Mouse (Mus musculus): ENCODE data around the gene Wfdc13.

Gene Wfdc13

DNA sequence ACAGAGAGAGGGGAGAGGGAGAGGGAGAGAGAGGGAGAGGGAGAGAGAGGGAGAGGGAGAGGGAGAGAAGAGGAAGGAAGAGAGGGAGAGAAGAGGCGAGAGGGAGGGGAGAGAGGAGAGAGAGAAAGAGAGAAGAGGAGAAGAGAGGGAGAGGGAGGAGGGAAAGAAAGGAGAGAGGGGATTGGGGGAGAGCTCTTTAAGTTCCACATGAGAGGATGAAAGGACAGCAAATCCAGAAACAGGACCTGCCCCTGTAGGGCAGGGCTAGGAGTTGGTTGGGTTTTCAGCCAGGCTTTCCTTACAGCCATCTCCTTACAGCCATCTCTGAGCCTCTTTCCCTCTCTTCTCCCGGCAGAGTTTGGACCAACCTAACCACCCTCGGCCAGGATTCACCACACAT is at the start of gene Wfdc13:
Gene Wfdc13 (plus strand): TSS at position 301 of the 400 bp plus-strand sequence.
- DNase-seq = no peak

DNA sequence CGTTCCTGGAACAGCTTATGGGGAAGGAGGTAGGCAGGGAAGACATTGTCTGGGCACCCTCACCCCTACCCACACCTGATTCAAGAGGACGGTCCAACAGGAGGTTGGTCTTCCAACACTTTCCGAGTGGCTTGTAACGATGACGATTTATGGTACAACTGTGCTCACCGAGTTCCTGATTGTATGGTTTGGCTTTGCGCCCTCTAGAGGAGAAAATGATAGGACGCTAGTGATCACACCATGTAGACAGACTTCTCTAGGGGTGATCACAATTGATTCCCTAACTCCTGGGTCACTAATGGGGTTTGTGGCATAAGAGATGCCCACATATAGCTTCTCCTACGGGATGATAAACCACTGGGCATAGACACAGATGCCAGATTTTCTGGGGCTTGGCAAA is 49.6 kb upstream of the Wfdc13 start:
- no peak for DNase-seq

DNA sequence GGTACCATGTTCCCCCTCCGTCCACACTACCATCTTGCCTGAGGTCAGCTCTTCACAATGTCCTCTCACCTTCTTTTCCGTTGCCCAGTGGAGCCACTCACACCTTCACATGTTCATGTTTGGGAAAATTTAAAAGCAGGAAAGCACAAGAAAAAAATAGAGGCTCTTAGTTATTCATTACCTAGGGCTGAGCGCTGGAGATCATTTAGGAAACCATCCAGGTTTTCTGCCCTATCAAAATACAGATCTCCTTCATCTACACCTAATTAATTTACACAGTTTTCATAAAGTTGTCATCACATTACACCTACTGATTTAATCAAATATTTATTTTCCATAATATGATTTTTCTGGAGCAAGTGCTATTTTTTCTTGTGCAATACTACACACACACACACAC is 46.2 kb upstream of the Wfdc13 start, which contains the start of gene Wfdc16:
Gene Wfdc16 (minus strand): TSS at position 101 of the 400 bp plus-strand sequence.
- no peak for DNase-seq

DNA sequence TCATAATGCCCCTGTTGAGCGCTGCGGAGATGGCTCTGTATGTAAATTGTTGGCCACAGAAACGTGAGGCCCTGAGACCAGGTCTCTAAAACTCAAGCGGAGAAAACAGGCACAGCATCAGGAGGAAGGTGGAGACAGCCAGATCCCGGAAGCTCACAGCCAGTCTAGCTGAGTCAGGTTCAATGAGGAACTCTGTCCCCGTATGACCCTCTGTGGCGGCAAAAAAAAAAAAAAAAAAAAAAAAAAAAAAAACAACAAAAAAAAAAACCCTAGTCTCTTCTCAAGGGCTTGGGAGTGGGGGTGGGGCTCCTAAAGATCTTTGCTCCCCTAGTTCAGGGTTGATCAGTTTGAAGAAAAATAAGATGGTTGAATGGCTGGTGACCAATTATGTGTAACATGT is 43.8 kb upstream of the Wfdc13 start:
- no peak for DNase-seq

DNA sequence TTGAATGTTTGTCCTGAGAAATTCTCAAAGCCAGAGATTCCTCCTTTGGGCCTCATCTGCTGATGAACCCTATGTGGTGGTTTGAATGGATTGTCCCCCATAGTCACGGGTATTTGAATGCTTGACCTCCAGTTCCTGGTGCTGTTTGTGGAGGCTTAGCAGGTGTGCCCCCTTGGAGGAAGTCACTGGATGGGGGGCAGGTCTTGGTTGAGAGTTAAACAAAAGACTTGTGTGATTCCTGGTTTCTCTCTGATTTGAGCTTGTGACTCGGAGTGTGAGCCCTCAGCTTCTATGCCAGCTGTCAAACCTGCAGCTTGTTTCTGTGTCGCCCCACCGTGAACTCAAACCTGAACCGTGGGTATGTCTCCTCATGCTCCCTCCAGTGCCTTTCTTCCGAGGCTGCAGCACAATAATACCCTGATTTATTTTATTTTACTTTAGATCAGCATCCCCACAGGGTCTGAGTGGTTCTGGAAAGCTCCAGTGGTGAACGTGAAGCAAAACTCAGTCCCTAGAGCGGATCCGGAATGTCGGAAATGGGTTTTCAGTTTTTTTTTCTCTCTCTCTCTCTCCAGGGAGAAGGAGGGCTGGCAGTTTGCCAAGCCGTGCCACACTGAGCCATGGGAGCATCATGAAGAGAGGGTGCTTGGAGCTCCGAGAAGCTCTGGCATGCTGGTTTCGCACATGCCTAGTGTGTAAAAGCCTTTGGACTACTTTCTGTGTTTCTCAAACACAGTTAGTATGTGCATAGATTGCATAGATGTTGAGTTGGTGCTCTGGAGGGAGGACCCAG is 42.8 kb upstream of the Wfdc13 start:
- DNase-seq = peak; percentile 17 to 25

DNA sequence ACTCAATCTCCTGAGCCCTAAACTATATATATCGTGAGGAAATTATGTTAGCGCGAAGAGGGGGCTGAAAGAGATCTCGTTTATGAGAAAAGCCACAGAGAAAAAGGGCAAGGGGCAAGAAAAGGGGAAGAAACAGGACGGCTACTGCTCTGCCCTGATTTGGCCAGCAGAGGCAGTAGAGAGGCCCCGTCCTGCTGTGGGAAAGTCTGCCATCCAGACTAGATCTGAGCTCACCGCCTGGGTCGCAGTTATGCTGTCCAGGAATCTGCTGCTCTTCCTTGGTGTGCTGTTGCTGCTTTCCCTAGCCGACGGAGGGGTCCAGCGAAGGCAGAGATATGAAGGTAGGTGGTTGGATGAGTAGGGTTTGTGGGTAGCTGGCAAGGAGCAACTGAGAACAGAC is 29.0 kb upstream of the Wfdc13 start, which contains the start of gene Wfdc10:
Gene Wfdc10 (plus strand): TSS at position 189 of the 400 bp plus-strand sequence.
- peak; percentile 73 to 79 for DNase-seq

DNA sequence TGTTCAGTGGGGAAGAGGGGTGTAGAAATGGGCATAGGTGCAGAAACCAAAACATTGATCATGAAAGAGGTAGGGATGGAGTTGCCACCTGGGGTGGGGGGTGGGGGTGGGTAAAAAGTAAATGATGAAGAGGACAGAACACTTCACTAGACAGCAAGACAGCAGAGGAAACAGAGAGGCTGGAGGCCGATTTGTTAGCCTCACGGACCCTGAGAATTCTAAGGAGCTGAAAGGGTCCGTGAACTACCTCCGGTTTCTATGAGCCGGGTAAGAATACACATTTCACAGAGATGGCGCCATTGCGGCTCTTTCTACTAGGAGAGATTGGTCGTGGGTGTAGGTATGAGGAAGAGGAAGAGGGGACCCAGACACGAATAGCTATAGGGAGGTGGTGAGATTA is 28.4 kb upstream of the Wfdc13 start, which contains the start of gene Wfdc9:
Gene Wfdc9 (minus strand): TSS at position 101 of the 400 bp plus-strand sequence.
- no peak for DNase-seq

DNA sequence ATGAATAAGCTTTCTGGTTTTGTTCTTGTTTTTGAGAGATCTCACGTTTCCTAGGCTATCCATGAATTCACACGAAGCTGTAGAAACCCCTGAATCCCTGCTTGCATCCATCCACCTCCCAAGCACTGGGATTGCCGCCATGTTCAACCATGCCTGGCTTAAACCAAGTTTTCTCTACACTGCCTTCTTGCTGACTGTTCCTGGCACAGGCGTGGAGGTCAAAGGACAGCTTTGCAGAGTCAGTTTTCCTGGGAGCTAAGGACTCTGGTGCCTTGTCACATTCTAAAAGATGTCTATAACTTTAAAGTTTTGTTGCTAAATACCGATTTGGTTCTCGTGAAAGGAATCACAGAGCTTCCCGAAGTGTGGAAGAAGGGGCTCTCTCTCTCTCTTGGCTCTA is 20.1 kb upstream of the Wfdc13 start:
- no peak for DNase-seq

DNA sequence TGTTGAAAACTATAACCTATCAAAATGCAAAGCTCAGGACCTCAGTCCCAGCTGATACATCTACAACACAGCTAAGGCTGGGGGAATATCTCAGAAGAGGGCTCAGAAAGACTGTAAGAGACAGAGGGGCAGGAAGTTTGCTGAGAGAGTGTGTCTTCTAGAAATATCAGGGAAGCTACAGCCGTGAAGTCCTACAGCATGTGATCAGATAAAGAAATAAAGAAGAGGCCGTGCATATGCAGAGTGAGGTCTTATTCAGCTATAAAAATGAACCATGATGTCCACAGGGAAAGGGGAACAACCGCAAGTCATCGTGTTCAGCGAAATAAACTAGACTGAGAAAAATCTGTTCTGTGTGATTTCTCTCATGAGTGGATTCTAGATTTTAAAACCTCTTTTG is 14.6 kb upstream of the Wfdc13 start:
- no peak for DNase-seq

DNA sequence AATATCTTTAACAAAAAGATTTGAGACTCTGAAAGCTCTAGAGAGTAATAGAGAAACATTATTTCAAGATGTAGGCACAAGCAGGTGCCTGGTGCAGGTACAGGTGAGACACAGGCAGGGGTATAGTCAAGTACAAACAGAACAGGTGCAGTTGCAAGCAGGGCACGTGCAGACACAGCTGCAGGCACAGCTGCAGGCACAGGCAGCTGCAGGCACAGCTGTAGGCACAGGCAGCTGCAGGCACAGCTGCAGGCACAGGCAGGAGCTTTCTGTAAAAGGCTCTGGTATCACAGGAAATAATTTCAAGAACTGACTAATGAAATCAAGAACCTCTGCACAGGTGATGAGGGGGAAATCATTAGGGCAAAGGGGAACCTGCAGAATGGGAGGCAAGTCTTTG is 14.0 kb upstream of the Wfdc13 start:
- no peak for DNase-seq

DNA sequence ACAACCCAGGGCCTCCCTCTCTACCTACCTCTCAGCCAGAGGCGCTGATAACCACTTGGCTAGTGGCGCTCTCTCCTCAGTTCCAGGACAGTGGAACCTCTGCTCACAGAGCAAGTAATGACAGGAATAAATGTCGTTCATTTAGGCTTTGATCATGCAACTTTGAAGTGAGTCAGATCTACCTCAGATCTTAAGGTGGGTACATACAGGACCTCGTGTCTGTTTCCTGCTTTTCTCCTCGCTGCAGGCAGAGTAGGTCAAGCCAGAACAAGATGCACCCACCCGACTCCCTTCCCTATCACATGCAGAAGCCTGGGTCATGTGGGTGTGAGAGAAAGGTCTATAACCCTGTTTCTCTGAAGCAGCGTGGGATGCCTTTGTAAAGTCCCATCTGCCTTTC is 10.9 kb upstream of the Wfdc13 start, which contains the start of gene Wfdc11:
Gene Wfdc11 (minus strand): TSS at position 101 of the 400 bp plus-strand sequence.
- DNase-seq = no peak

DNA sequence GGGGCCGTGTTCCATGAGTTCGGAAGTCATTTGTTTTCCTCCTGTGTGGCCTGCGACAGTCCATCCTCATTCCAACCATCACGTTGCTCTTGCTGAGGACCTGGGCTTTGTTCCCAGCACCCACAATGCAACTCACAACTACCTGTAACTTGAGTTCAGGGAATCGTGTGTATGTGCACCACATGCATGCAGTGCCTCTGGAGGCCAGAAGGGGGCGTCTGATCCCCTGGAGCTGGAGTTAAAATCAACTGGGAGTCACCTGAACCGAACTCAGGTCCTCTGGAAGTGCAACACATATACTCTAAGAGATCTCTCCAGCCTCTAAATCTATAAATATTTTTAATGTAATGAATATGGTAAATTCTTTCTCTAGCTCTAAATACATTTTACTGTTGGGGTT is 8.8 kb upstream of the Wfdc13 start:
- no peak for DNase-seq

DNA sequence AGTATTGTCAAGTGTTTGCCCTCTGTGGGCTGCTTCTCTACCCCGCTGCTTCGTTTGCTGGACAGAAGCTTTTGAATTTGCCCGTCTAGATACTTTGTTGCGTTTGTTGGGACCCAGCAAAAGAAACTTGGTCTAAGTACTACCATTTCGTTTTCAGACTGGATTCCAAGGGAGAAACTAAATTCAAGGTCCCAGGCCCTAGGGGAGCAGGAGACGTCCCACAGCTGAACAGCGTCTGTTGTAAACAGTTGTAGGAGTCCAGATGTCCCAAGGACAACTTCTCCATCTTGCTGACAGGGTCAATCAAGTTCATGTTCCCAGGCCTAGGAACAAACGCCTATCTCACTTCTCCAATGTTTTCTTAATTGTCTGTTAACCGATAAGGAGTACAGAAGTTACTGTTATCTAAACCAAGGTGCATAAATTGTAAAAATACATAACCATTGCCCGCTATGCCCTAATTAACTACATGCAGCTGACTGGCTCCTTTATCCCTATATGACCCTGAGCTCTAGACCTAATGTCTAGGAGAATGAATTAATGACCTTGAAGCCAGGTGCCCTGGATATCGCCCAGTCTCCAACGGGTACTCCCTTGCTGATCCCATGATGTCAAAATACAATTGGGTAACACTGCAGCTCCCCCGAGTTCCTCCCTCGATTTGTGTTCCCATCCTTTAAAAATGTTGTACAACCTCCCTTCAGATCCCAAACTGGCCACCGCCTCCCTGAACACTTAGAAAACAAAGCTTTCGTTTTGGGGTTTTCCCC is 7.8 kb upstream of the Wfdc13 start:
- no peak for DNase-seq

DNA sequence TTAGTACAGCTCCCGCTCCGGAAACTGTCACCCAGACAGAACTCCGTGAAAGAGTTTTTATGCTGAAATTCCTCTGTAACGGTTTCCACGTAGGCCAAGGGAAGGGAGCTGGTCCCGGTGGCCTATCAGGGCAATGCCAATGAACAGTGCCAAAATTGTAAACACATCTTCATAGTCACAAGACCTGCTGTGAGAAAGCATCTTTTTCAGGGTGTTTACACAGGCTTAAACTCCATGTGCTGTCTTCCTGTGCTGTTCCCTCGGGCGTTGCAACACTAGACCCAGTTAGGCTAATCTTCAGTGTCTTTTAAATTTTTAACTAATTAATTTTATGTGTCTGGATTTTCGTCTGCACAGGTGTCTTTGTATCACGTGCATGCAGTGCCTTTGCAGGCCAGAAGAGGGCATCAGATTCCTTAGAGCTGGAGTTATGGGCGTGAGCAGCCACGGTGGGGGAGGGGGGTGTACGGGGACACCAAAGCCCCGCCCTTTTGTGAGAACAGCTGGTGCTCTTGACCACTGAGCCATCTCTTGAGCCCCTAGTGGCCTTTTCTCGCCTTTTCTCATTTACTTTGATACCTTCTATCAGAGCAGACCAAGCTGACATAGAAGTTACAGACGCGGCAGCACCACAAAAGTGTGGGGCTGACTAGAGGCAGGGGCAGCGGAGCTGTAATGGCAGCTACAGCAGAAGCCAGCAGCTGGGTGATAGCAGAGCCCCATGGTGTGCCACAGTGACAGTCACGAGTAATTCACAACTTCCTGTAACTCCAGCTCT is 5.9 kb upstream of the Wfdc13 start:
- DNase-seq = peak; percentile 87 to 88

DNA sequence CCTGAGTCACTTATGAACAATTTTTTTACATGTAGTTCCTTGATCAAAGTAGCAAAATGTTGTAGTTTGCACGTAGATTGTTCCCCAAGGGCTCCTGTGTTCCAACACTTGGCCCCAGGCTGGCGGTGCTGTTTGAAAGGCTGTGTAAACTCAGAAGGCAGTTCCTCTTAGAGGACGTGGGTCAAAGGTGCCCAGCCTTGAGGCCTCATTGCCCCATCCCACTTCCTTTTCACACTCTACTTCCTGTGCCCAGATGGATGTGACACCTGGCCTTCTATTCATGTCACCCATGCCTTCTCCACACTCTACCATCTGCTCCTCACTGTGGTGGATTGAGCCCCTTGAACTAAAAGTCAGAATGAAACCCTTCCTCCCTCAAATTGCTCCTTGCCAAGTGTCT is 5.0 kb upstream of the Wfdc13 start:
- DNase-seq = peak in 1 of 2 experiments; percentile 9

DNA sequence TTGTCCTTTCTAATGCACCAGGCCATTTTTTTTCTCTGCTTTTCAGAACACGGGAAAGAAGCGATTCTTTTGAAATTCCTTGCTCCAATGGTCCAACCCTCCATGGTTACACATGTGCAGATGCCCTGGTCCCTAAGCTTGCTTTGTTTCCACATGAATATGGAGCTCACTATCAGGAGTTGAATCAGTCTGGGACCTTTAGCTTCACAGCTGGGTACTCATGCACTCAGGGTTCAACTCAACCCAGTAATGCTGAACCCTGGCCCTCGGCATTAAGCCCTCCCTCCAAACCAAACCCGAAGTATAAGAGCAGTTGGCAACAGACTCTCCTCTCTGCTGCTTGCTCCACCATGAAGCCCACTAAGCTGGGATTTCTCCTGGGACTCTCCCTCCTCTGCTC is 13.3 kb downstream of the Wfdc13 start, which contains the start of gene Spint4:
Gene Spint4 (plus strand): TSS at position 301 of the 400 bp plus-strand sequence.
- no peak for DNase-seq

DNA sequence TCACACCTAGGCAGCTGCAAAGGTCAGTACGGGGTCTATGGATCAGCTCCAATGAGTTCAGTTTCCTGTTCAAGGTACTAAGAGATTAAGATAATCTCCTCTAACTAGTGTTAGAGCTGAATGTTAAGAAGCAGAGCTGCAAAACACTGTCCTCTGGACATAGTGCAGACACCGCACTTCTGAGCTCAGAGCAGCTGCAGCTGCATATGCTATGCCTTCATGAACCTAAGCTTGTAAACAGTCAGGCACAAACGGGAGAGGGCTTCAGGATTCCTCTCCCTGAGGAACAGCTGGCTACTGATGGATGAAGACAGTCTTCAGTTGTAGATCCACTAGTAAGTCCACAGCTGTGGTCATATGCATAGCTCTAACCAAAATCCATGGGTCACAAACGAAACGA is 16.1 kb downstream of the Wfdc13 start:
- no peak for DNase-seq

DNA sequence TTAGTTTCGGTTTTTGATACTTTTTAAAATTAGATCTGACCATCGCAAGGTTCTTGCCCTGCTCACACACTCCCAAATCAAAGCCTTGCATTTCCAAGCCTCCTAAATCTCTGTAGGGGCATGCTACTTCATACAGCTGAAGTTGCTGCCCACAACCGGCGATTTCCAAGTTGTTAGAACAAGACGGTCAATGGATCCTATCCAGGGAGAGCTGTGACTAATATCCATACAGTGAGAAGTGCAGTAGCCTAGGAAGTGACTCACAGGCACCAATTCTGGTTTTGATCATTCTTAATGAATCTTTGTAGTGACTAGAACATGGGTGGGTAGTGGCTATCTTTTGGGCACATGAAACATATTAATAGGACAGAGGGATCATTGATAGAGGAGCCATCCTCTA is 16.9 kb downstream of the Wfdc13 start:
- no peak for DNase-seq

DNA sequence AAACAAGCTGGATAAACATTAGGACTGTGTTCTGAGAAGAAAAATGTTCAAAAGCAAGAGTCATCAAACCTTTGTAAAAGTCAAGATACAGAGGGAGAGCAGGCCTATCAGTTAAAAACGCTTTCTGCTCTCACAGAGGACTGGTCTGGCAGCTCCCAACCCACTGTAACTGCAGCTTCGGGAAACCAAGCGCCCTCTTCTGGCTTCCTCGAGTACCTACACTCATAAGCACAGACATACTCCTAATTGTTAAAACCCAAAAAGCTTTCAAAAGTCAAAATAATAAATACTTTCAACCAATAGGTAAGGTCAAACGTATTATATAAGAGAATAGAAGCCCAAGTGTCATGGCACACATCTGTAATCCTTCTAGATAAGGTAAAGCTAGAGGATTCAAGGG is 19.3 kb downstream of the Wfdc13 start:
- no peak for DNase-seq

DNA sequence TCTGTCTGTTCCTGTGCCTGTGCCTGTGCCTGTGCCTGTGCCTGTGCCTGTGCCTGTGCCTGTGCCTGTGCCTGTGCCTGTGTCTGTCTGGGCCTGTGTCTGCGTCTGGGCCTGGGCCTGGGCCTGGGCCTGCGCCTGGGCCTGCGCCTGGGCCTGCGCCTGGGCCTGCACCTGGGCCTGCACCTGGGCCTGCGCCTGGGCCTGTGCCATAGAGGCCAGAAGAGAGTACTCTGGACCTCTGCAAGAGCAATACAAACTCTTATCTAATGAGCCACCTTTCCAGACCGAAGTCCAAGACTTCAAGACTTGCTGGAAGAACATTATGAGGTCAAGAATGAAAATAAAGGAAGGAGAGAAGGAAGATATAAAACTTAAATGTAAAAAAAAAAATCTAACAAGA is 20.4 kb downstream of the Wfdc13 start:
- DNase-seq = no peak

DNA sequence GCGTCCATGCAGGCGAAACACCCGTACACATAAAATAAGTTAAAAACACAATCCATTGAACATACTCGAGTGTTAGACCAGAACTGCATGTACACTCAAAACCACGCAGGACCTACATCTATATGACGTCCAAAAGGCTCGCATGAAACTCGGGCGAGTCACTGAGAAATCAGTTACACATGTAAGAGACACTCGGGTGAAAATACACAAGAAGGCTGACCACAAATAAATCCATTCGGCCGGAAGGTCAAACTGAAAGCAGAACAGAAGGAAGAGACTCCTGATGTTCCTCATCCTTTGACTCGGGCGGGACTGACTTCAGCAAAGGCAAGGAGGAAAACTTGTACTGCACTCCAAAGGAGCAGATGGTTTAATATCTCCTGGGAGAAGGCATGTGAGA is 21.1 kb downstream of the Wfdc13 start:
- no peak for DNase-seq

DNA sequence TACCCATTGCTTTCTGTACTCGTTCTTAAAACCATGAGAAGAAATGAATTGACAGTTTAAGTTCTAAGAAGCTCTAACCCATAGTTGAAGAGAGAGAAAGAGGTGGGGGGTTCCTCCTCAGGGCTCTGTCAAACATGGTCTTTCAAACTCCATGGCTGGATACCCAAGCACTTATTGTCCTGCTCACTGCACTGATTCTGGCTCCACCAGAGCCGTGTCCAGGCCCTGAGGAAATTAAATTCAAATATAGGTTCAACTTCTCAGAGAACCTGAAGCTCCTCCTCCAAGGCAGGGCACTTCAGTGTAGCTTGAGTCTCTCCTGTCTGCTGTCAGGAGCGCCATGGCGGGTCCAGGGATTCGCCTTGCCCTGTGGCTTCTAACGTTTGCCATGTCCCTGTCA is 30.1 kb downstream of the Wfdc13 start, which contains the start of gene Spint5:
Gene Spint5 (plus strand): TSS at position 301 of the 400 bp plus-strand sequence.
- DNase-seq = no peak
